Mouse (Mus musculus): ENCODE measurements at regions not wholly inside any gene's neighbourhood (a gene's known extent, or its start where the extent isn't known, plus 50 kb on each side); places are given as distances from the start of the nearest gene placed in this dataset.
"Not testable (repeated sequence)": the region's sequence is repeated elsewhere in the genome, so short reads cannot be mapped to it uniquely, and the experiment has no call there.

GRCm38 (mm10) chr12:97137924-97138323, 1121.3 kb downstream of the Galc start:
- H3K4me2 ChIP-seq (replicated peaks; ENCODE audit: low read depth, low read length): no peak overlapping the region
- H3K9ac ChIP-seq (replicated peaks; ENCODE audit: low read depth, low read length): no peak overlapping the region
- no peak overlapping the region for H3K27ac ChIP-seq (ENCODE audit: low read length)
- H3K4me3 ChIP-seq (ENCODE audit: low read depth, low read length): no peak overlapping the region
- H3K9me3 ChIP-seq (ENCODE audit: control insufficient read depth, low read depth, low read length): no peaks in the 10 kb centered on the region
- no peak for ATAC-seq (ENCODE audit: insufficient number of reproducible peaks, insufficient read depth, low FRiP score, low read depth)
- no peaks in the 10 kb centered on the region for H3K4me1 ChIP-seq (ENCODE audit: control insufficient read depth, insufficient read depth, low read length)
- H3K36me3 ChIP-seq (ENCODE audit: control insufficient read depth, insufficient read depth, low read length): no peaks in the 10 kb centered on the region
- H3K27me3 ChIP-seq (ENCODE audit: control insufficient read depth, insufficient read depth, low read length): no peaks in the 10 kb centered on the region
- 64% methylated on average over 7 of the region's 7 CpGs for WGBS

GRCm38 (mm10) chr12:97130276-97130675, 1129.0 kb downstream of the Galc start:
- H3K9me3 ChIP-seq (ENCODE audit: control insufficient read depth, low read depth, low read length): no peaks in the 10 kb centered on the region

GRCm38 (mm10) chr12:97090577-97091214, 1168.6 kb downstream of the Galc start:
- H3K4me2 ChIP-seq (replicated peaks; ENCODE audit: low read depth, low read length): no peak overlapping the region
- no peak for ATAC-seq (ENCODE audit: insufficient number of reproducible peaks, insufficient read depth, low FRiP score, low read depth)

More at GRCm38 (mm10) chr12:97130276-97130675, 1129.0 kb downstream of the Galc start:
- Histone ChIP-seq H3K27me3 (ENCODE audit: control insufficient read depth, insufficient read depth, low read length) (no peaks in the 10 kb centered on the region), H3K4me1 (ENCODE audit: control insufficient read depth, insufficient read depth, low read length) (no peaks in the 10 kb centered on the region), H3K4me3 (ENCODE audit: low read depth, low read length) (no peak overlapping the region), H3K36me3 (ENCODE audit: control insufficient read depth, insufficient read depth, low read length) (no peaks in the 10 kb centered on the region), H3K27ac (ENCODE audit: low read length) (no peak overlapping the region), H3K9ac (replicated peaks; ENCODE audit: low read depth, low read length) (no peak overlapping the region), H3K4me2 (replicated peaks; ENCODE audit: low read depth, low read length) (no peak overlapping the region)
- no peak for ATAC-seq (ENCODE audit: insufficient number of reproducible peaks, insufficient read depth, low FRiP score, low read depth)

GRCm38 (mm10) chr12:97061352-97061895, 1197.8 kb downstream of the Galc start:
- not testable (repeated sequence) for H3K4me2 ChIP-seq (replicated peaks; ENCODE audit: low read depth, low read length); H3K27ac ChIP-seq (ENCODE audit: low read length); H3K27me3 ChIP-seq (ENCODE audit: control insufficient read depth, insufficient read depth, low read length); H3K4me1 ChIP-seq (ENCODE audit: control insufficient read depth, insufficient read depth, low read length); H3K9me3 ChIP-seq (ENCODE audit: control insufficient read depth, low read depth, low read length); H3K9ac ChIP-seq (replicated peaks; ENCODE audit: low read depth, low read length); H3K4me3 ChIP-seq (ENCODE audit: low read depth, low read length); H3K36me3 ChIP-seq (ENCODE audit: control insufficient read depth, insufficient read depth, low read length)
- ATAC-seq (ENCODE audit: insufficient number of reproducible peaks, insufficient read depth, low FRiP score, low read depth): peak; percentile 100
- WGBS: 84% methylated on average over 11 of the region's 13 CpGs

More at GRCm38 (mm10) chr12:97090577-97091214, 1168.6 kb downstream of the Galc start:
- Histone ChIP-seq H3K9ac (replicated peaks; ENCODE audit: low read depth, low read length) (no peak overlapping the region), H3K27me3 (ENCODE audit: control insufficient read depth, insufficient read depth, low read length) (no peaks in the 10 kb centered on the region), H3K36me3 (ENCODE audit: control insufficient read depth, insufficient read depth, low read length) (no peaks in the 10 kb centered on the region), H3K27ac (ENCODE audit: low read length) (no peak overlapping the region), H3K4me1 (ENCODE audit: control insufficient read depth, insufficient read depth, low read length) (no peaks in the 10 kb centered on the region), H3K4me3 (ENCODE audit: low read depth, low read length) (no peak overlapping the region), H3K9me3 (ENCODE audit: control insufficient read depth, low read depth, low read length) (no peaks in the 10 kb centered on the region)
- WGBS: 43% methylated on average over 2 of the region's 2 CpGs

GRCm38 (mm10) chr12:97047674-97048073, 1211.6 kb downstream of the Galc start:
- H3K27me3 ChIP-seq (ENCODE audit: control insufficient read depth, insufficient read depth, low read length): no peaks in the 10 kb centered on the region
- no peaks in the 10 kb centered on the region for H3K36me3 ChIP-seq (ENCODE audit: control insufficient read depth, insufficient read depth, low read length)
- H3K4me2 ChIP-seq (replicated peaks; ENCODE audit: low read depth, low read length): no peak overlapping the region
- H3K27ac ChIP-seq (ENCODE audit: low read length): no peak overlapping the region
- no peak overlapping the region for H3K9ac ChIP-seq (replicated peaks; ENCODE audit: low read depth, low read length)
- H3K4me3 ChIP-seq (ENCODE audit: low read depth, low read length): no peak overlapping the region
- H3K4me1 ChIP-seq (ENCODE audit: control insufficient read depth, insufficient read depth, low read length): no peaks in the 10 kb centered on the region
- H3K9me3 ChIP-seq (ENCODE audit: control insufficient read depth, low read depth, low read length): no peaks in the 10 kb centered on the region
- WGBS: 68% methylated on average over 2 of the region's 2 CpGs
- ATAC-seq (ENCODE audit: insufficient number of reproducible peaks, insufficient read depth, low FRiP score, low read depth): no peak

All from stomach, embryonic 14.5 days (tissue).